Mouse (Mus musculus): ENCODE results near the gene Plekhf1. TPM values are rescaled to one million over a fixed set of nuclear protein-coding genes. Genes with fewer than 3 reads are reported as not detected.

Gene Plekhf1
- polyA plus RNA-seq, 1 experiment from 2014 or later, result 3.0 TPM

Other genes with a start within 250 kb of the Plekhf1 start
- gene Uri1, start 204.5 kb downstream of the Plekhf1 start, polyA plus RNA-seq (2014; fragmentation: Nextera tagmentation; extraction: Ambion mirVana), result 50.5 and 56.9 TPM in 2 replicates
- gene Ccne1, start 120.5 kb downstream of the Plekhf1 start, polyA plus RNA-seq (2014; fragmentation: Nextera tagmentation; extraction: Ambion mirVana), result 91.0 and 101 TPM in 2 replicates
- gene 1600014C10Rik, start 44.8 kb downstream of the Plekhf1 start, polyA plus RNA-seq (2014; fragmentation: Nextera tagmentation; extraction: Ambion mirVana), result 14.6 and 17.2 TPM in 2 replicates
- 109 and 114 TPM in 2 replicates for gene Pop4, start 43.4 kb upstream of the Plekhf1 start, polyA plus RNA-seq (2014; fragmentation: Nextera tagmentation; extraction: Ambion mirVana)

Data from embryonic facial prominence, embryonic 11.5 days (tissue).